27 mouse cellular contexts compared by ENCODE assay signal in the genomic region with DNA sequence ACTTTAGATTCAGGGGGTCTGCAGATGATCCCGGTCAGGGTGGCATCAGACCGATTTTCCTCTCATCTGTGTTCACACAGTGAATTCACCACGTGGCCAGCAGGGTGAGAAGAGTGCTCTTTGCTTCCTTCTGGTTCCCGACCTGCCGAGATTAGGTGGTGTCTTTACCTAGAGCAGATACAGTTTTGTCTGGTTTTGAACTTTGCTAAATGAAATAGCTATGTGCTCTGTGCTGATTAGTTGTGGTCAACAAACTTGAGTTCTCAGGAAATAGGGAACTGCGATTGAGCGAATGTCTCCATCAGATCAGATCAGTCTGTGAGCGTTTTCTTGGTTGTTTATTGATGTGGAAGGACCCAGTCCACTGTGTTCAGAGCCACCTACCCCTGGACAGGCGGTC. TPM values are rescaled to one million over a fixed set of nuclear protein-coding genes. Genes with fewer than 3 reads are reported as not detected.
"Had no signal": no experiment of that assay in that cellular context is flagged by ENCODE, and none has a peak within 500 bp of the region (broad histone marks: within the 10 kb centered on the region; RNA-seq: fewer than 3 reads in every experiment).

No protein-coding gene starts in this region.

- H3K27ac ChIP-seq: heart, embryonic 10.5 days; hindbrain, embryonic 13.5 days; hindbrain, embryonic 15.5 days; hindbrain, postnatal 0 days; kidney, embryonic 15.5 days; kidney, postnatal 0 days; left cerebral cortex, adult 2 months; limb, embryonic 10.5 days; limb, embryonic 12.5 days; liver, embryonic 13.5 days; liver, embryonic 15.5 days had no signal

- H3K4me3 ChIP-seq: heart, embryonic 10.5 days; heart, embryonic 12.5 days; hindbrain, embryonic 13.5 days; hindbrain, embryonic 15.5 days; kidney, embryonic 15.5 days; left cerebral cortex, adult 2 months; limb, embryonic 10.5 days; limb, embryonic 12.5 days; liver, embryonic 13.5 days; liver, embryonic 15.5 days had no signal

- ATAC-seq: hindbrain, postnatal 0 days; intestine, embryonic 16.5 days had no signal

- DNase-seq: gastrocnemius, postnatal 14 days; gastrocnemius, postnatal 36 days; heart, adult 11 months; heart, postnatal 14 days; heart, postnatal 36 days; kidney, adult 11 months; kidney, adult 2 months; kidney, adult 9 months; kidney, postnatal 25 days; kidney, postnatal 4 days; layer of hippocampus, adult 9-11 months; liver; liver, embryonic 13.5 days had no signal

RNA-seq across cellular contexts. Expression of a gene that starts 26.1 kb away (rescaled TPM):
- total RNA-seq: gastrocnemius, adult 18-20 months; hematopoietic stem cell, adult 5-6 weeks had no signal
